Mouse (Mus musculus): ENCODE results near the gene Myo1c. TPM values are rescaled to one million over a fixed set of nuclear protein-coding genes. Genes with fewer than 3 reads are reported as not detected.

Gene Myo1c
- total RNA-seq (2017) = 19.5 and 22.3 TPM in 2 replicates

DNA sequence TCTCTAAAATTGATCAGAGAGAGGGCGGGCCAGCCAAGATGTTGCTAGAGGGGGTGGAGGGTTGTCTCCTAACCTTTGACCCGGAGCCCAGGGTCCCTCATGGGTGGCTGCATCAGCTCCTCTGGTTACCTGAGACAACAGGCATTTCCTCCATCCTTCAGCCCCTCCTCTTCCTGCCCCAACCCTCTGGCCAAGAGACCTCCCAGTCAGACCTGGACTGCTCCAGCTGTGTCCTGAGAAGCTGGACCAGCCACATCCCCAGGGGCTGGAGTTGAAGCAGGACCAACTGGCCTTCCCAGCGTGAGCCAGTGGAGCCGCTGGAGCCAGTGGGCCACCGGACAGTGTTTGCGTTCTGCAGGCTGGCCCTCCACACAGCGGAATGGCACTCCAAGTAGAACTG, at the start of gene Myo1c:
TSS of gene Myo1c (plus strand) at position 194 of the 400 bp plus-strand sequence.
- ATAC-seq (replicated peaks; ENCODE audit: low read depth, poor library complexity, severe bottlenecking) = no peak

- no peak for ATAC-seq (replicated peaks; ENCODE audit: low read depth, poor library complexity, severe bottlenecking)
These were observed 45.5 kb upstream of the Myo1c start for GRCm38 (mm10) chr11:75604826-75605225.

GRCm38 (mm10) chr11:75605318-75605717, 45.0 kb upstream of the Myo1c start:
- no peak for ATAC-seq (replicated peaks; ENCODE audit: low read depth, poor library complexity, severe bottlenecking)

GRCm38 (mm10) chr11:75608776-75609175, 41.5 kb upstream of the Myo1c start:
- no peak for ATAC-seq (replicated peaks; ENCODE audit: low read depth, poor library complexity, severe bottlenecking)

GRCm38 (mm10) chr11:75610021-75610420, 40.3 kb upstream of the Myo1c start:
- no peak for ATAC-seq (replicated peaks; ENCODE audit: low read depth, poor library complexity, severe bottlenecking)

DNA sequence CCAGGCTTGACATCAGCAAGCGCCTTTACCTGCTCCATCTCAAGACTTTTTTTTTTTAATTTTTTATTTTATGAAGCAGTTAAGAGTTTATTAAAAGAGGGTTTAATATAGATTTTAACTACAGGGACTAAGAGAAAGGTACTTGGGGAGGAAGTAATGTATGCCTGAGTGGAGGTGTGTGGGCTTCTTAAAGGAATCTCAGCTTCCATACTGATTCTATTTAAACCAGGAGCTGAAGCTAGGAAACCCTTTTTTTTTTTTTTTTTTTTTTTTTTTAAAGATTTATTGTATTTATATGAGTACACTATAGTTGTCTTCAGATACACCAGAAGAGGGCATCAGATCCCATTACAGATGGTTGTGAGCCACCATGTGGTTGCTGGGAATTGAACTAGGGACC, 35.5 kb upstream of the Myo1c start:
- ATAC-seq (replicated peaks; ENCODE audit: low read depth, poor library complexity, severe bottlenecking) = no peak

DNA sequence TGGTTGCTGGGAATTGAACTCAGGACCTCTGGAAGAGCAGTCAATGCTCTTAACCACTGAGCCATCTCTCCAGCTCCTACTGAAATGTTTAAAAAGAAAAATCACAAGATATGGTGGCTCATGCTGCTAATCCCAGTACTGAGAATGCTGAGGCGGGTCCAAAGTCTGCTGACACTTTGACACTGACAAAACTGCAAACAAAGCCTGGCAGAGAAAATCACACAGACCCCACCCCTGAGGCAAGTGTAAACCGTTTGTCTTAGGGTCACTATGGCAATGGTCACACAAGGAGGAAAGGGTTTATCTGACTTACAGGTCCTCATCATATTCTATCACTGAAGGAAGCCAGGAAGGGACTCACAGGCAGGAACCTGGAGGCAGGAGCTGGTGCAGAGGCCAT, 34.7 kb upstream of the Myo1c start:
- no peak for ATAC-seq (replicated peaks; ENCODE audit: low read depth, poor library complexity, severe bottlenecking)

- no peak for ATAC-seq (replicated peaks; ENCODE audit: low read depth, poor library complexity, severe bottlenecking)
These were observed 31.2 kb upstream of the Myo1c start for GRCm38 (mm10) chr11:75619133-75619532.

GRCm38 (mm10) chr11:75620136-75620780, 30.0 kb upstream of the Myo1c start:
- ATAC-seq (replicated peaks; ENCODE audit: low read depth, poor library complexity, severe bottlenecking) = no peak

DNA sequence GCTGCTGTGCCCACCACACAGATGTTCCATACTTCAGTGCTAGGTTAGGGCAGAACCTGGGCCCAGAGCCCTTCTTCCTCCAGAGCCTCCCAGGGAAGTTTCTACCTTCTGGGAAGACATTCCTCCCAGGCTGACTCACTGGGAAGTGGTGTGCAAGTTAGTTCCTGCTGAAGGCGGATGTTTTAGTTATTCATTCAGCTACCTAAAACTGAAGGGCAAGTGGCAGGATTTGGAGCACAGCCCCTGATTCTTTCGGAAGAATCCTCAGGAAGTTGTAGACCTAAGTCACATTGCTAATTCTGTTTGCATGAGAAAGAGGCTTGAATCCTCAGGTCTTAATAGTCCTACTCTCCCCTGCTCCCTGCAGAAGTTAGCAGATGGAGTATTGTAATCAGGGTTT, 28.9 kb upstream of the Myo1c start:
- ATAC-seq (replicated peaks; ENCODE audit: low read depth, poor library complexity, severe bottlenecking) = no peak

DNA sequence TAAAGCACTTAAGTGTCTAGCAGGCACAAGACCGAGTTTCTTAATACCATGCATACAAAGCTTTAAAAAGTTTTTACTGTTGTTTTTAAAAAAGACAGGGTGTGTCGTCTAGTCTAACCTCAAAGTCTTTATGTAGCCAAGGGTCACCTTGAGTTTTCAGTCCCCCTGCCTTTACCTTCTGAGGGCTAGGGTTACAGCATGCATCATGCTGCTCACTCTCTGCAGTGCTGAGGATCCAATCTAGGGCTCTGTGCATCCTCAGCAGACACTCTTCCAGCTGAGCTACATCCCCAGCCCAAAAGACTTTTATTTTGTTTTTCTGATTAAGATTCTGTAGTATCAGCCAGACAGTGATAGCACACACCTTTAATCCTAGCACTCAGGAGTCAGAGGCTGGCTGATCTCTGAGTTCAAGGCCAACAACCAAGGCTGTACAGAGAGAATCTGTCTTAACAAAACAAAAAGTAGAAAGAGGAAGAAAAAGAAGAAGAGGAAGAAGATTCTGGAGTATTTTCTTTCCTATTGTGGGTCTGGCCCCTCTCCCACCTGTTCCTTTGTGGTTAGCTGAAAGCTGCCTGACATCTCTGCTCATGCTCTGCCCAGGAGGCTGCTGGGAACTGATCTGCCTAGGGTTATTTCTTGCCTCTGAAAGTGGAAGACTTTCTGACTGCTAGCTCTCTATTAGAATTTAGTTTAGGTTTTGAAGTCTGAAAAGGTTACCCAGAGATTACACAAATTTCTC, 27.5 kb upstream of the Myo1c start:
- ATAC-seq (replicated peaks; ENCODE audit: low read depth, poor library complexity, severe bottlenecking) = peak; percentile 59

DNA sequence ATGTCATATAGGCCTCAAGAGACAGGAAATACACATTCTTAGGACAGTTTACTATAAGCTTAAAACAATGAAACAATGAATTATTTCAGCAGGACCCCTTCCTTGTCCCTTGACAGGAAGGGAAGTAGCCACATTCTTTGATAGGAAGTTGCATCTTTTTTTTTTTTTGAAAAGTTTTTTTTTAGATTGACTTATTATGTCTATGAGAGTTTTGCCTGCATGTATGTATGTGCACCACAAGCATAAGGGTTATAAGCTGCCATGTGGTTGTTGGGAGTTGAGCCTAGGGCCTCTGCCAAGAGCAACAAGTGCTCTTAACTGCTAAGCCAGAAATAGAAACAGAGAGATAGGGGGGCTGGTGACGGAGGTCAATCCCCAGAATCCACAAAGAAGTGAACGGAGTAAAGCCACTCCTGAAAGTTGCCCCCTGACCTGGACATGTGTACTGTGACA, 26.2 kb upstream of the Myo1c start:
- ATAC-seq (replicated peaks; ENCODE audit: low read depth, poor library complexity, severe bottlenecking) = 0 out of 2 replicates have a peak, but pooled peaks have one; percentile 10

GRCm38 (mm10) chr11:75625820-75626219, 24.5 kb upstream of the Myo1c start:
- ATAC-seq (replicated peaks; ENCODE audit: low read depth, poor library complexity, severe bottlenecking) = no peak

- ATAC-seq (replicated peaks; ENCODE audit: low read depth, poor library complexity, severe bottlenecking) = no peak
These were observed 20.2 kb upstream of the Myo1c start for GRCm38 (mm10) chr11:75630098-75630497.

DNA sequence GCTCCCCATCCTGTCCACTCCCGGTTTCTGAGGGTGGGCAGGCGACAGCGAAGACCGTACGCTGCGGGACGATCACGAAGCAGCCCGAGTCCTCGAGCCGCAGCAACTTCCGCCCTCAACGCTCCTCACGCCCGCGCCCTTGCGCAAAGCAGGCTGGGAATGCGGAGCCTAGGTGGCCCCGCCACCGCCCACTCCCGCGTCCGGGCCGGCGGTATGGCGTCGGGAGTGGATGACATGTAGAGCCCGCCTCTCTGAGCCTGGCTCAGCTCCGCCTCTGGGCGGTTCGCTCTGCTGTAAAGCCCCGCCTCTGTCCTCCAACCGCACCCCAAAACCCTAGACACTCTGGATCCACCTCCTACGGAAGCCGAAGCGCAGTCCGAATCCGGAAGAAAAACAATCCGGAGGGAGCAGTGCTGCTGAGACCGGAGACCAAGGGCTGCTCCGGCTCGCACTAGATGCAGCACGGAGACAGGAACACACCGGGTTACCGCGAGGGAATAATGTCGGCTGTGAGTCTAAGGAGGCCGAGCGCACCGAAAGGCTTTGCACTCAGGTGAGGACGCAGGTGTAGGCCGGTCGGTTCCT, 19.6 kb upstream of the Myo1c start, which contains the start of gene Inpp5k:
TSS of gene Inpp5k (plus strand) at position 344 of the 585 bp plus-strand sequence.
- peak; percentile 98 for ATAC-seq (replicated peaks; ENCODE audit: low read depth, poor library complexity, severe bottlenecking)

- ATAC-seq (replicated peaks; ENCODE audit: low read depth, poor library complexity, severe bottlenecking) = no peak
These were observed 18.6 kb upstream of the Myo1c start for GRCm38 (mm10) chr11:75631561-75632225.

GRCm38 (mm10) chr11:75632921-75633320, 17.4 kb upstream of the Myo1c start:
- ATAC-seq (replicated peaks; ENCODE audit: low read depth, poor library complexity, severe bottlenecking) = no peak

DNA sequence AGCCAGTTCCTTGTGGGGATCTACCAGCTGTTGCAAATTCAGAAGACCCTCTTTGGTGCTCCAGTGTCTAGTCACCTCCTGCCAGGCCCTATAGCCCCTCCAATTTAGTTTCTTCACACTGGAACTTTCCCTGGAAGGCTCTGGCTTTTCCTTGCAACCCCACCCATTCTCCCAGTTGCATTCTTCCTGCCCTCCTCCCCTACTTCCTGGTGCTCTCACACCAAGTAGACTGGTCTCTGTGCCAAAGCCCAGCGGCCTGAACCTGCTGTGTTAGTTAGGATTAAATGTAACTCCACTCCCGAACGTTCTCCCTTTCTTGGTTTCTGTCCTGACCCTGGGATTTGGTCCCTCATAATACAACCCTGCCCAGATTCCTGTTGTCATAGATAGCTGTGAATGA, 15.5 kb upstream of the Myo1c start:
- no peak for ATAC-seq (replicated peaks; ENCODE audit: low read depth, poor library complexity, severe bottlenecking)

DNA sequence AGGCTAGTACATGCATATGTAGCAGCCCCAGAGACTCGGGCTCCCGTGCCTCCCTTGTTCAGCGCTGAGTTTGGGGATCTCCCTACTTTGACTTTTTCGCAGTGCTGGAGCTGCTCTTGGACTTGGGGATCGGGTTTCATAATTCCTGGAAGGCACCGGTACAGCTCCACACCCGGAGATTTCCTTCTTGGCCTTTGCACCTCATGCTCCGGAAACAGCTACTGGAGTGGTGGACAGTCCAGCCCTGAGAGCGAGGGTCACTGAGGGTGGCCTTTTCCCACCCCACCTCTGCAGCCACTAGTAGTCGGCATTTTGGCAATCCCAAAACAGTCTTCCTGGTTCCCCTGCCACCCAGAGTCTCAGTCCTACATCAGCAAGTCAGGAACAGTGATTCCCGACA, 15.0 kb upstream of the Myo1c start:
- ATAC-seq (replicated peaks; ENCODE audit: low read depth, poor library complexity, severe bottlenecking) = no peak

DNA sequence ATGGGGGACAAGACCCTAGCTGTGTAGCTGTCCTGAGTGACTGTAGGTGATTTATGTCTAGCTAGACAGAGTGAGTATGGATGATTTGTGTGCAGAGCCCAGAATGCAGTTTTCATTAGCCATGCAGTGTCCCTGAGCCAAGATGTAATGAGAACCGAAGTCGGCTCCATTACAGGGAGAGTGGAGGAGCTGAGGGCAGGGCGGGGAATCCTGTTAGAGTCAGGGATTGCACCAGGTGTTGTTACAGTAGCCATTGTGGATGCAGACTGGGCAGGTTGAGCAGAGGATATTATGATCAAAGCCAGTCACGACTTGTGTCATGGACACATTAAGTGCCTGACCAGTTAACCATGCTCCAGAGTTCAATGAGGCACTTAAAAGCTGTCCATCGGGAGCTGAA, 7.0 kb upstream of the Myo1c start:
- ATAC-seq (replicated peaks; ENCODE audit: low read depth, poor library complexity, severe bottlenecking) = no peak

DNA sequence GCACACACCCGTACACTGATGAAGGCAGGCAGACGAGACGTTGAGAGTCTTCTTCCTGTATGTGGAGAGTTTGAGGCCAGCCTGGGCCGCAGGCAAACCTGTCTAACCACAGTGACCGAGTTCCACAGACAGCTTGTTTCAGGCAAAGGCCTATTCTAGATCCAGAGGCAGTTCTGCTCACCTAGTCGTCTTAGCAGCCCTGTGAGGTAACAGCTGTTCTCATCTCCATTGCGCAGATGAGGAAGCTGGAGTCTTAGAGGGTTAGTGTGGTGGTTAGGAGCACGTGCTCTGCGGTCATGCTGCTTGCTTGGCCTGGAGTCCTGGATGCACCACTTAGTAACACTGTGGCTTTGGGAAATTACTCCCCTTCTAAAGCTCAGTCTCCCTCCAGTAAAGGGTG, 5.6 kb upstream of the Myo1c start:
- ATAC-seq (replicated peaks; ENCODE audit: low read depth, poor library complexity, severe bottlenecking) = peak; percentile 81

All from common myeloid progenitor, adult 5-6 weeks (primary cell).